Mouse (Mus musculus) spleen, adult 2 months (tissue): Measurements from ENCODE around the gene Dnah2.

Experiments
- CTCF ChIP-seq: fragments of 200-500 bp; IDR thresholded peaks from 2 replicates; pipeline ENCODE4 v1.5.1; 2011; ENCODE audit warnings: mild to moderate bottlenecking, inconsistent platforms; ENCODE audit not compliant: insufficient read depth, insufficient read length, insufficient replicate concordance; ENCODE audit errors: extremely low read depth
- POLR2A ChIP-seq: fragments of 200-500 bp; IDR thresholded peaks from 2 replicates; pipeline ENCODE4 v1.6.1; 2011; ENCODE audit warnings: low read depth, low read length, inconsistent platforms

DNA sequence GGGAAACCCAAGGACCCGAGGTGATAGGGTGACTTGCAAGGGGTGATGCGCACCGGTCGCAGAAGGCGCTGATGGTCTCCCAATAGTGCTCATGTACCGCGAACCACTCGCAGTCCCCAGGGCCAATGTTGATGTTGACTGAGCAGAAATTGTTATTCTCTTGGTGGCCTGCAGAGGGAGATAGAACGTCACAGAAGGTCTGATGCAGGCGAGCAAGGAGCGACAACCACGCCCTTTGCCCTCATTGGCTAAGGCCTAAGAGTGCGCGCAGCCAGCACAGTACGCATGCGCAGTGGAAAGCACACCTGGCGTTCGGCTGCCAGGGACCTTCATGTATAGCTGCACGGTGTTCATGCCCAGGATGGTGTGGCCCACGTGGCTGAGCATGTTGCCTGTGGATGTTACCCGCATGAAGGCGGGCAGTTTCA lies 147.7 kb downstream of the Dnah2 start:
- TF ChIP-seq CTCF (peak; percentile 88; the same call in 1 of the 2 replicates), POLR2A (no peak)
